Mouse (Mus musculus): Measurements from ENCODE around the gene Pard3b. TPM values are rescaled to one million over a fixed set of nuclear protein-coding genes. Genes with fewer than 3 reads are reported as not detected.

Pard3b gene
- total and polyA plus RNA-seq, 3 experiments, result 0.30 to 0.75 (median 0.63) TPM

DNA sequence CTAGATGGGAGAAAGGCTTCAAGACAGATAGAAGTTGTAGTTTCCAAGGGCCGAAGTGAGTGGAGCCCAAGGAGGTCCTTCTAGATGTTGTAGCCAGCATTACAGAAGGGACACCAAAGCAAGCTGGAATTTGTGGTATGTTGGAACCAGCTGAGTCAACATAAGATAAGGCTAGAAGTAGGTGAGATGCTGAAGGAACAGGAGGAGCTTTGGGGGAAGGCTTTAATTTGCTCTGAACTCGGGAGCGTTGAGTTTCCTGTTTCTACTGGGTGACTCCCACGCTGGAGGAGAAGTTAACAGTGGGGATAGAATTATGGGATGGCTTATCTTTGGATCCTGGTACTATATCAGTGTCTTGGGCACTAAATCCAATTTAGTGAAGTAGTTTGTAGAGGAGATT, 3.3 kb downstream of the Pard3b start:
- in situ Hi-C loops (cut with MboI; ENCODE audit: low pct_ligation_motif_present, low pct_unique_long_range_greater_than_20kb, low sequenced_read_pairs), result no loop called here
- no peaks in the 10 kb centered on the region for H3K9me3 ChIP-seq (replicated peaks; ENCODE audit: low read length)
- TF ChIP-seq USF1 (IDR thresholded peaks at IDR 0.05; ENCODE audit: low read depth, low read length), result no peak
- no peak for TF ChIP-seq MAX (IDR thresholded peaks at IDR 0.05; ENCODE audit: low read length)
- no peak for TF ChIP-seq RCOR1 (conservative IDR thresholded peaks at IDR 0.05; ENCODE audit: low read depth, low read length)
- TF ChIP-seq GABPA (IDR thresholded peaks at IDR 0.05; ENCODE audit: insufficient replicate concordance, low read depth, low read length), result no peak
- TF ChIP-seq ZNF384 (IDR thresholded peaks at IDR 0.05; ENCODE audit: low read depth, low read length), result no peak
- no peak for TF ChIP-seq E2F4 (IDR thresholded peaks at IDR 0.05; ENCODE audit: insufficient replicate concordance, low read depth, low read length)
- no peak for TF ChIP-seq PAX5 (IDR thresholded peaks at IDR 0.05; ENCODE audit: low read length)
- no peak for TF ChIP-seq HCFC1 (IDR thresholded peaks at IDR 0.05; ENCODE audit: low read depth, low read length)
- no peak for TF ChIP-seq TCF12 (IDR thresholded peaks at IDR 0.05; ENCODE audit: low read depth, low read length)
- TF ChIP-seq CTCF (conservative IDR thresholded peaks at IDR 0.05 in 1 of 2, IDR thresholded peaks at IDR 0.05 in 1 of 2; ENCODE audit: low read depth in 2 of 2, low read length in 2 of 2), result no peak
- TF ChIP-seq UBTF (IDR thresholded peaks at IDR 0.05; ENCODE audit: low read depth, low read length), result no peak
- no peak for TF ChIP-seq ZMIZ1 (IDR thresholded peaks at IDR 0.05; ENCODE audit: low read depth, low read length)
- no peak for TF ChIP-seq POLR2AphosphoS2 (IDR thresholded peaks at IDR 0.05; ENCODE audit: low read depth, low read length)
- no peak for TF ChIP-seq NRF1 (IDR thresholded peaks at IDR 0.05; ENCODE audit: low read depth, low read length)
- no peak for TF ChIP-seq ZC3H11A (IDR thresholded peaks at IDR 0.05; ENCODE audit: low read depth, low read length)
- no peak for TF ChIP-seq NELFE (IDR thresholded peaks at IDR 0.05; ENCODE audit: low read depth, low read length)
- TF ChIP-seq ELF1 (IDR thresholded peaks at IDR 0.05; ENCODE audit: low read depth, low read length), result no peak
- TF ChIP-seq JUN (IDR thresholded peaks at IDR 0.05; ENCODE audit: insufficient read depth, low read depth, low read length), result no peak

DNA sequence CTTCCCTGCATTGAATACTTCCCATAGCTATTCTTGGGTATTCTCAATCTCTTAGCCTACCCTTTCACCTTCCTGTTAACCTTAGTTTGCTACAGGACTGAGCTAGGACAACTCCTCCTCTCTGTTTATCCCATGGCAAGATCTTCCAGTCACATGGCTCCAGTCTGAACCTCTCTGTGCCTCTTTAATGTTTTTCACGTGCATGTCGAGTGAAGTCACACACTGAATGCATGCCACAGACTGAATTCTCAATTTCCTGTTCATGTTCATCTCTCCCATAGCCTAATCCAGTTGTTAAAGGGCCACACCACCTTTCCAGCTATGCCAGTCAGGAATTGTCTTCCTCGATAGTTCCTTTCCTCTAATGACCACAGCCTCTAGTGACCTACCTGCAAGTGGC, 6.4 kb downstream of the Pard3b start:
- DNase-seq (ENCODE audit: extremely low read depth), result no peak
- dilution Hi-C loops (cut with MboI; ENCODE audit: extremely low pct_ligation_motif_present, extremely low pct_unique_long_range_greater_than_20kb, low sequenced_read_pairs), result no loop called here
- Histone ChIP-seq H3K9me3 (replicated peaks; ENCODE audit: low read length) (no peaks in the 10 kb centered on the region), H3K4me2 (ENCODE audit: insufficient read depth, low read depth, poor library complexity, severe bottlenecking) (no peak overlapping the region), H3K27ac (ENCODE audit: insufficient read depth, low read depth) (no peak overlapping the region), H3K36me3 (replicated peaks in 1 of 2; ENCODE audit: control insufficient read depth in 1 of 2, insufficient read depth in 1 of 2, low read length in 1 of 2) (no peaks in the 10 kb centered on the region), H3K27me3 (replicated peaks) (no peaks in the 10 kb centered on the region), H3K4me1 (ENCODE audit: control insufficient read depth in 1 of 2, insufficient read depth in 2 of 2) (peaks cover 0 to 6% of the 10 kb centered on the region in 2 experiments; a peak in 2 of 4 replicates), H3K79me2 (replicated peaks; ENCODE audit: control insufficient read depth, extremely low read depth, insufficient read depth, poor library complexity, severe bottlenecking) (no peaks in the 10 kb centered on the region), H3K4me3 (replicated peaks in 1 of 3; ENCODE audit: low read depth in 2 of 3, low read length in 2 of 3, poor library complexity in 1 of 3) (no peak overlapping the region), H3K9ac (ENCODE audit: insufficient read depth, low read depth) (no peak overlapping the region)
- in situ Hi-C loops (cut with MboI; ENCODE audit: low pct_ligation_motif_present, low pct_unique_long_range_greater_than_20kb, low sequenced_read_pairs), result no loop called here
- TF ChIP-seq E2F4 (IDR thresholded peaks at IDR 0.05; ENCODE audit: insufficient replicate concordance, low read depth, low read length) (no peak), TCF12 (IDR thresholded peaks at IDR 0.05; ENCODE audit: low read depth, low read length) (no peak), ZKSCAN1 (IDR thresholded peaks at IDR 0.05; ENCODE audit: borderline replicate concordance, low read depth, low read length) (no peak), RCOR1 (conservative IDR thresholded peaks at IDR 0.05; ENCODE audit: low read depth, low read length) (no peak), BHLHE40 (IDR thresholded peaks at IDR 0.05; ENCODE audit: low read depth, low read length) (no peak), POLR2A (IDR thresholded peaks at IDR 0.05; ENCODE audit: low read depth, low read length) (no peak), NELFE (IDR thresholded peaks at IDR 0.05; ENCODE audit: low read depth, low read length) (no peak), CTCF (conservative IDR thresholded peaks at IDR 0.05 in 1 of 2, IDR thresholded peaks at IDR 0.05 in 1 of 2; ENCODE audit: low read depth in 2 of 2, low read length in 2 of 2) (no peak), ZMIZ1 (IDR thresholded peaks at IDR 0.05; ENCODE audit: low read depth, low read length) (no peak), MAFK (IDR thresholded peaks at IDR 0.05; ENCODE audit: insufficient replicate concordance, low read length) (no peak), JUND (conservative IDR thresholded peaks at IDR 0.05; ENCODE audit: low read depth, low read length) (no peak), USF1 (IDR thresholded peaks at IDR 0.05; ENCODE audit: low read depth, low read length) (no peak), CHD1 (IDR thresholded peaks at IDR 0.05; ENCODE audit: low read depth, low read length) (no peak), RAD21 (IDR thresholded peaks at IDR 0.05; ENCODE audit: low read depth, low read length) (no peak), KAT2A (IDR thresholded peaks at IDR 0.05; ENCODE audit: insufficient replicate concordance, low read length) (no peak), MAX (IDR thresholded peaks at IDR 0.05; ENCODE audit: low read length) (no peak), USF2 (conservative IDR thresholded peaks at IDR 0.05; ENCODE audit: low read depth, low read length) (no peak), ETS1 (conservative IDR thresholded peaks at IDR 0.05; ENCODE audit: low read depth, low read length) (no peak), NRF1 (IDR thresholded peaks at IDR 0.05; ENCODE audit: low read depth, low read length) (no peak), UBTF (IDR thresholded peaks at IDR 0.05; ENCODE audit: low read depth, low read length) (no peak)

More for the DNA sequence above, 3.3 kb downstream of the Pard3b start:
- no peak overlapping the region for H3K4me2 ChIP-seq (ENCODE audit: insufficient read depth, low read depth, poor library complexity, severe bottlenecking)
- no peak overlapping the region for H3K27ac ChIP-seq (ENCODE audit: insufficient read depth, low read depth)
- peaks cover 0 to 17% of the 10 kb centered on the region in 2 experiments; a peak in 2 of 4 replicates for H3K4me1 ChIP-seq (ENCODE audit: control insufficient read depth in 1 of 2, insufficient read depth in 2 of 2)
- DNase-seq (ENCODE audit: extremely low read depth), result no peak
- dilution Hi-C loops (cut with MboI; ENCODE audit: extremely low pct_ligation_motif_present, extremely low pct_unique_long_range_greater_than_20kb, low sequenced_read_pairs), result no loop called here
- H3K27me3 ChIP-seq (replicated peaks), result no peaks in the 10 kb centered on the region
- H3K79me2 ChIP-seq (replicated peaks; ENCODE audit: control insufficient read depth, extremely low read depth, insufficient read depth, poor library complexity, severe bottlenecking), result no peaks in the 10 kb centered on the region
- H3K36me3 ChIP-seq (replicated peaks in 1 of 2; ENCODE audit: control insufficient read depth in 1 of 2, insufficient read depth in 1 of 2, low read length in 1 of 2), result no peaks in the 10 kb centered on the region
- H3K9ac ChIP-seq (ENCODE audit: insufficient read depth, low read depth), result no peak overlapping the region
- no peak overlapping the region for H3K4me3 ChIP-seq (replicated peaks in 1 of 3; ENCODE audit: low read depth in 2 of 3, low read length in 2 of 3, poor library complexity in 1 of 3)
